Mouse (Mus musculus): Measurements from ENCODE around the gene Perp. TPM values are rescaled to one million over a fixed set of nuclear protein-coding genes. Genes with fewer than 3 reads are reported as not detected.

Perp gene
- polyA plus RNA-seq, 1 experiment from 2014 or later, result 248 TPM

DNA sequence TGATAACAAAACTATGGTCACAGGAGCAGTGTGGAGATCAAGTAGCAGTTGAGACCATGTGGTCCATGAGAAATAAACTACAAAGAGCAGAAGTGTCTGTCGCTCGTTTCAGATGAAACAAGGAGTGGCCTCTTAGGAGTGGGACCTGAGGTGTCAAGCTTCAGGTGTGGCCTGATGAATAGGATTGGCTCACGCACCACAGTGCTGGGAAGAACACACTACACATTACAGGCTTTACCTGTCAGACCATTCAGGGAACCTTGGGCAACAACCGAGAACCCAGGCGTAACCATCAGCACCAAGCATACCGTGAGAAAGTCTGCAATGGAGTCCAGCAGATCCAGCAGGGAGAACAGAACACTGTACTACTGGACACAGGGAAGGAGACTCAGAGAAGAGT is 33.3 kb downstream of the Perp start:
- H3K27me3 ChIP-seq (ENCODE audit: control insufficient read depth, insufficient read depth, low read length), result no peaks in the 10 kb centered on the region
- H3K9me3 ChIP-seq (replicated peaks; ENCODE audit: control insufficient read depth, low read length), result no peaks in the 10 kb centered on the region
- no peak overlapping the region for H3K4me3 ChIP-seq (ENCODE audit: low read length)
- H3K4me1 ChIP-seq (ENCODE audit: control insufficient read depth, insufficient read depth, low read length), result peaks cover 19% of the 10 kb centered on the region
- WGBS, result 85% methylated on average over 6 of the region's 6 CpGs
- ATAC-seq (replicated peaks; ENCODE audit: extremely low read depth, insufficient read depth, low FRiP score), result no peak
- no peak overlapping the region for H3K9ac ChIP-seq (ENCODE audit: low read length)
- H3K4me2 ChIP-seq (ENCODE audit: low read depth, low read length), result no peak overlapping the region
- no peaks in the 10 kb centered on the region for H3K36me3 ChIP-seq (ENCODE audit: control insufficient read depth, insufficient read depth)
- no peak overlapping the region for H3K27ac ChIP-seq (ENCODE audit: low read length)

DNA sequence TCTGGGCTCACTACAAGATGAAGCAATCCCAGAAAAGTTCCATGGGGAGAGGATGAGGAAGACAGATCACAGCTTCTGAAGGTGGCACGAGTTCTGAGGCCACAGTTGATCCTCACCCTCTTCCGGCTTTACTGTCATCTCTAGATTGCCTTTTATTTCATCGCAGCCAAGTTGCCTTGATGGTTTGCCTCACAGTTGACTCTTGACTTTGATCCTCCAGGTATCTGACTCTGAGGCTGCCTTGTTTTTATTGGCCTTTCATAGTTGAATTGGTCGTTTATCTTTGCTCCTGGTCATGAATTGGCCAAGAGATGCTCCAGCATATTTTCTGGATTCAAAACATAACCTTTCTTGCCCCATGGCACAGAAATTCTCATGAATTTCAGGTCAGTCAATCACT is 34.3 kb downstream of the Perp start:
- no peak overlapping the region for H3K4me2 ChIP-seq (ENCODE audit: low read depth, low read length)
- H3K36me3 ChIP-seq (ENCODE audit: control insufficient read depth, insufficient read depth), result no peaks in the 10 kb centered on the region
- peaks cover 19% of the 10 kb centered on the region for H3K4me1 ChIP-seq (ENCODE audit: control insufficient read depth, insufficient read depth, low read length)
- 80% methylated on average over 4 of the region's 4 CpGs for WGBS
- no peak overlapping the region for H3K4me3 ChIP-seq (ENCODE audit: low read length)
- ATAC-seq (replicated peaks; ENCODE audit: extremely low read depth, insufficient read depth, low FRiP score), result no peak
- no peaks in the 10 kb centered on the region for H3K27me3 ChIP-seq (ENCODE audit: control insufficient read depth, insufficient read depth, low read length)
- H3K27ac ChIP-seq (ENCODE audit: low read length), result no peak overlapping the region
- no peaks in the 10 kb centered on the region for H3K9me3 ChIP-seq (replicated peaks; ENCODE audit: control insufficient read depth, low read length)
- H3K9ac ChIP-seq (ENCODE audit: low read length), result no peak overlapping the region

DNA sequence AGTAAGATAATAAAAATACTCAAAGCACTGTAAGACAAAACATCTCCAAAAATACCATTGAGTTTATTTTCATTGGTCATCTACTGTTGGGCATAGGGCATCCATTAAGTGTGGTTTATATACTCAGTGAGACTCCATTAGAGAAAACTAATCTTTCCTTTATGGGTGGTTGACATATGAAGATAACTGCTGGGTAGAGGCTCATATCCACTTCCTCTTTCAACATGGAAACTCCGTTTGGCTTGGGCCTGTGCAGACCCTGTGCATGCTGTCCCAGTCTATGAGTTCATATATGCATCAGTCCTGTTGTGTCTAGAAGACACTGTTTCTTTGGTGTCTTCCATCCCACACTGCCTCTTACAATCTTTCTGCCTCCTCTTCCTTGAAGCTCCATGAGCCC is 34.9 kb downstream of the Perp start:
- Histone ChIP-seq H3K4me3 (ENCODE audit: low read length) (no peak overlapping the region), H3K27me3 (ENCODE audit: control insufficient read depth, insufficient read depth, low read length) (no peaks in the 10 kb centered on the region), H3K9me3 (replicated peaks; ENCODE audit: control insufficient read depth, low read length) (no peaks in the 10 kb centered on the region), H3K9ac (ENCODE audit: low read length) (no peak overlapping the region), H3K36me3 (ENCODE audit: control insufficient read depth, insufficient read depth) (no peaks in the 10 kb centered on the region), H3K4me2 (ENCODE audit: low read depth, low read length) (no peak overlapping the region), H3K27ac (ENCODE audit: low read length) (no peak overlapping the region), H3K4me1 (ENCODE audit: control insufficient read depth, insufficient read depth, low read length) (peaks cover 18% of the 10 kb centered on the region)
- WGBS, result 80% methylated on average over 1 of the region's 1 CpGs
- ATAC-seq (replicated peaks; ENCODE audit: extremely low read depth, insufficient read depth, low FRiP score), result no peak

DNA sequence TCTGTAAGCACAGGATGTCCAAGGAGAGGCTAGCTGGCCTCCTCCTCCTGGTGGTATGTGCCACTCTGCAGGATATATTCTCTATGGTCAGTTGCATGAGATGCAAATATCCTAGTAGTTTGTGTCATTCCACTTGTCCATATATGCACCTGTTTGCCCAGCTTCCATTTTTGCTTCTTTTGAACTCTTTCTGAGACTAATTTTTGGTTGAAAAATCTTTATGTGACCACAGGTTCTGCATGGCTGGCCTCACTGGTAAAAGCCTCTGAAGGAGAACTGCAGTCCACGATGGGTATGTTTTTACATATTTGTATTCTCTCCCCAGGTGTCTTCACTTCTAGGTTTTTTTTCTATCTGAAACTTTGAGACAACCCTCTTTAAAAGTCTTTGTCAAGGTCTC is 37.4 kb downstream of the Perp start:
- Histone ChIP-seq H3K27ac (ENCODE audit: low read length) (no peak overlapping the region), H3K36me3 (ENCODE audit: control insufficient read depth, insufficient read depth) (no peaks in the 10 kb centered on the region), H3K4me2 (ENCODE audit: low read depth, low read length) (no peak overlapping the region), H3K9ac (ENCODE audit: low read length) (no peak overlapping the region), H3K27me3 (ENCODE audit: control insufficient read depth, insufficient read depth, low read length) (no peaks in the 10 kb centered on the region), H3K4me1 (ENCODE audit: control insufficient read depth, insufficient read depth, low read length) (peaks cover 7% of the 10 kb centered on the region), H3K9me3 (replicated peaks; ENCODE audit: control insufficient read depth, low read length) (no peaks in the 10 kb centered on the region), H3K4me3 (ENCODE audit: low read length) (no peak overlapping the region)
- 91% methylated on average over 1 of the region's 1 CpGs for WGBS
- ATAC-seq (replicated peaks; ENCODE audit: extremely low read depth, insufficient read depth, low FRiP score), result no peak

DNA sequence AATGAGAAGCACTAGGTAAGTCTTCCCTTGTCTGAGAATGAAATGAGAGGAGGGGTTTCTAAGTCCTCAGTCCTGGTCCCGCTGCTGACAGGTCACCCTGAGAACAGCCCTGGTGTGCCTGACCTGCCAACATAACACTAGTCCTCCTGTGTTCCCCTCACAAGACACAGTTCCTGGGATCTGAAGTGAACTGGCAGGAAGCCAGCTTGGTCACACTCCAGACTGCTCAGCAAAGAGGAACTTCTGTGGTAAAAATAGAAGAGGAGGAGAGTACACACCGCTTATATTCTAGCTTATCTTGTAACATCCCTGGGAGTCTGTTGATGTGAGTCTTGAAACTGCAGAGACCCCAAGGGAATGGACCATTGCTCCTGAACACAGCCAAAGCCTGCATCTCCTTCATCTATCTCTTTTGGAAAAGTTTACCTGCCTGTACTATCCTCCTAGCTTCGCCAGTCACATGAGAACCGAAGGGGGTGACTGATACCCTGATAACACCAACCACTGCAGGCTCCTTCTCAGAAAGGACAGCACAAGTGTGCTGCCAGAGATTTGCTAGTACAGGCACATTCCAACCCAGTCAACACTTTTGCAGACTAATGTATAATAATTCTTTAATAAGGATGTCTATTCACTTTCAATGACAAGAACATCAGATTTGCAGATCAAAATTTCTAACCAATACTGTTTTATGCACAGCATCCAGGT is 42.3 kb downstream of the Perp start:
- Histone ChIP-seq H3K4me2 (ENCODE audit: low read depth, low read length) (peak overlapping the region; percentile 52), H3K27me3 (ENCODE audit: control insufficient read depth, insufficient read depth, low read length) (no peaks in the 10 kb centered on the region), H3K27ac (ENCODE audit: low read length) (peak overlapping the region; percentile 90), H3K9me3 (replicated peaks; ENCODE audit: control insufficient read depth, low read length) (no peaks in the 10 kb centered on the region), H3K9ac (ENCODE audit: low read length) (0 out of 2 replicates have a peak overlapping the region, but pooled peaks have one; percentile 20), H3K36me3 (ENCODE audit: control insufficient read depth, insufficient read depth) (no peaks in the 10 kb centered on the region), H3K4me1 (ENCODE audit: control insufficient read depth, insufficient read depth, low read length) (peaks cover 11% of the 10 kb centered on the region), H3K4me3 (ENCODE audit: low read length) (peak overlapping the region; percentile 18; the same call in 1 of the 2 replicates)
- 21% methylated on average over 4 of the region's 4 CpGs for WGBS
- ATAC-seq (replicated peaks; ENCODE audit: extremely low read depth, insufficient read depth, low FRiP score), result peak; percentile 99

DNA sequence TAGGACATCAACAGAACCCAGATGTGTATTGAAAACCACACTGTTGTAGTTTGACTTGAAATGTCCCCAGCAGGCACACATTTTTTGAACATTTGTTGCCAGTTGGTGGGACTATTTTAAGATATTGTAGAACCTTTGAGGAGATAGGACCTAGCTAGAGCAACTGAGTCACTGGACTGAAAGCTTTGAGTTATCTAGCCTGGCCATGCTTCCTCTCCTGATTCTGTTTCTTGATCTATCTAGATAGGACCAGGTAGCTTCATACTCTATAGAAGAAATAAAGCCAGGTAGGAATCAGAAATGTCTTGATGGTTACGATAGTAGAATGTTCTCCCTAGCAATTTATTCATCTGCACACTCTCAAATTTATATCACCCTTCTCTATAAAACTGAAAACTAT is 43.9 kb downstream of the Perp start:
- no peaks in the 10 kb centered on the region for H3K36me3 ChIP-seq (ENCODE audit: control insufficient read depth, insufficient read depth)
- H3K4me3 ChIP-seq (ENCODE audit: low read length), result no peak overlapping the region
- no peak for ATAC-seq (replicated peaks; ENCODE audit: extremely low read depth, insufficient read depth, low FRiP score)
- H3K4me2 ChIP-seq (ENCODE audit: low read depth, low read length), result no peak overlapping the region
- H3K4me1 ChIP-seq (ENCODE audit: control insufficient read depth, insufficient read depth, low read length), result peaks cover 11% of the 10 kb centered on the region
- 95% methylated on average over 1 of the region's 1 CpGs for WGBS
- H3K9me3 ChIP-seq (replicated peaks; ENCODE audit: control insufficient read depth, low read length), result no peaks in the 10 kb centered on the region
- H3K27me3 ChIP-seq (ENCODE audit: control insufficient read depth, insufficient read depth, low read length), result no peaks in the 10 kb centered on the region
- no peak overlapping the region for H3K9ac ChIP-seq (ENCODE audit: low read length)
- no peak overlapping the region for H3K27ac ChIP-seq (ENCODE audit: low read length)

DNA sequence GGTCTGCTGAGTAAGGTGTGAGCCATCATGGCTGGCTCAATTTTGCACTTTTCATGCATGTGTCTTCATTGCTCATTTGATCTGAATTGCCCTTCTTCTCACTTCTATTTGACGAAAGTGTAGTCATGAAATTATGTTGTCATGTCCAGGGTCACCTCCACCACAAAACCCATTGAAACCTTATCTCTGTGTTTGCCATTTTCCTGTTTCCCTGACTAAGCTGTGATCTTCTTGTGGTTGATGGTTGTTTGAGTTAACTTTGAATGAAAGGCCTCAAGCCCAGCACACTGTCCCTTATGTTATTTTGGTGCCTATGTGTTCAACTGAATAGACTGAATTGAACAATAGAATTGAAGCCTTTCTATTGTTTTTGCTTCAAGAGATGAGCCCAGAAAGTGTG is 44.4 kb downstream of the Perp start:
- no peak for ATAC-seq (replicated peaks; ENCODE audit: extremely low read depth, insufficient read depth, low FRiP score)
- Histone ChIP-seq H3K4me2 (ENCODE audit: low read depth, low read length) (no peak overlapping the region), H3K9ac (ENCODE audit: low read length) (no peak overlapping the region), H3K4me3 (ENCODE audit: low read length) (no peak overlapping the region), H3K4me1 (ENCODE audit: control insufficient read depth, insufficient read depth, low read length) (peaks cover 11% of the 10 kb centered on the region), H3K9me3 (replicated peaks; ENCODE audit: control insufficient read depth, low read length) (no peaks in the 10 kb centered on the region), H3K27ac (ENCODE audit: low read length) (no peak overlapping the region), H3K36me3 (ENCODE audit: control insufficient read depth, insufficient read depth) (no peaks in the 10 kb centered on the region), H3K27me3 (ENCODE audit: control insufficient read depth, insufficient read depth, low read length) (no peaks in the 10 kb centered on the region)
- WGBS, result 75% methylated on average over 1 of the region's 1 CpGs

DNA sequence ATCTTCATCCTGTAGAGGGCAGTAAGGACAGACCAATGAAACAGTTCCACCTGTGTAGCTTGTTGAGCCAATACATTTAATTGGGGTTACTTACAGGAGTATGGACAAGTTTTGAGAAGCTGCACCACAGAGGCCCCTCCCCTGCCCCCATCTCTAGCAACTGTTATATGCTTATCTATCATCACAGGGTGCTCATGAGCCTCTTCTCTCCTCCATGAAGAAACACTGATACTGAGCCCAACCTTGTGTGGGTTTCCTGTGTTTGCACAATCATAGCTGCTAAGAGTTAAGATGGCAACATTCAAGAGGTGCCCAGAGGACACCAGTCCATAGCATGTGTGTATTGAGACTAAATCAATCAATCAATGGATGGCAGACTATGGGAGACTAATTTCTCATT is 46.3 kb downstream of the Perp start:
- H3K9ac ChIP-seq (ENCODE audit: low read length), result no peak overlapping the region
- no peak for ATAC-seq (replicated peaks; ENCODE audit: extremely low read depth, insufficient read depth, low FRiP score)
- H3K36me3 ChIP-seq (ENCODE audit: control insufficient read depth, insufficient read depth), result no peaks in the 10 kb centered on the region
- peaks cover 11% of the 10 kb centered on the region for H3K4me1 ChIP-seq (ENCODE audit: control insufficient read depth, insufficient read depth, low read length)
- H3K9me3 ChIP-seq (replicated peaks; ENCODE audit: control insufficient read depth, low read length), result no peaks in the 10 kb centered on the region
- H3K27me3 ChIP-seq (ENCODE audit: control insufficient read depth, insufficient read depth, low read length), result no peaks in the 10 kb centered on the region
- H3K4me3 ChIP-seq (ENCODE audit: low read length), result no peak overlapping the region
- H3K4me2 ChIP-seq (ENCODE audit: low read depth, low read length), result no peak overlapping the region
- H3K27ac ChIP-seq (ENCODE audit: low read length), result no peak overlapping the region

DNA sequence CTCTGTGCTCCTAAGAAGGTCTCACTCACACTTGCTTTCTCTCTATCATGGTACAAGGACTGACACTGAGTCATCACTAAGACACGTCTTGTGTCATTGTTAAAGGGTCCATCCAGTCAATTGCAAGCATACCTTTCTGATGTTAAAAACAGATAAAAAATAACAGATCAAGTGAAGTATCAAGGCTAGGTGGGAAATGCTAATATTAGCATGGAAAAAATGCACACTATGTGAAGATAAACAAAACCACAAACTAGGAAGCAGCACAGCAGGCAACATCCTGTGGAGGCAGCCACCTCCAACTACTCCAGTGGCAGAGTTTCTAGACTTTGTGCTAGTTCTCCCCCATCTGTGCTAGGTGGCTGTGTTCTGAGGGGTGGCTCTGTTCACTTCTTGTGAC is 47.3 kb downstream of the Perp start:
- no peak overlapping the region for H3K27ac ChIP-seq (ENCODE audit: low read length)
- no peak overlapping the region for H3K4me3 ChIP-seq (ENCODE audit: low read length)
- H3K9ac ChIP-seq (ENCODE audit: low read length), result no peak overlapping the region
- WGBS, result 48% methylated on average over 1 of the region's 1 CpGs
- no peaks in the 10 kb centered on the region for H3K27me3 ChIP-seq (ENCODE audit: control insufficient read depth, insufficient read depth, low read length)
- no peak for ATAC-seq (replicated peaks; ENCODE audit: extremely low read depth, insufficient read depth, low FRiP score)
- no peak overlapping the region for H3K4me2 ChIP-seq (ENCODE audit: low read depth, low read length)
- H3K4me1 ChIP-seq (ENCODE audit: control insufficient read depth, insufficient read depth, low read length), result peaks cover 6% of the 10 kb centered on the region
- H3K36me3 ChIP-seq (ENCODE audit: control insufficient read depth, insufficient read depth), result no peaks in the 10 kb centered on the region
- H3K9me3 ChIP-seq (replicated peaks; ENCODE audit: control insufficient read depth, low read length), result no peaks in the 10 kb centered on the region
